Mouse (Mus musculus): ENCODE measurements around the gene Rcan1.

GRCm38 (mm10) chr16:92365477-92365876 lies 105.2 kb downstream of the Rcan1 start:
- TF ChIP-seq CTCF (IDR thresholded peaks at IDR 0.05) (no peak), EP300 (IDR thresholded peaks at IDR 0.05) (no peak)
